Mouse (Mus musculus) CH12.LX (cell line): ENCODE data around the gene Wdr59. TPM values are rescaled to one million over a fixed set of nuclear protein-coding genes. Genes with fewer than 3 reads are reported as not detected.

Experiments
- DNase-seq: peaks from one replicate; pipeline ENCODE4 v3.0.0-alpha.2; 2013; ENCODE audit errors: extremely low read depth
- H3K27ac ChIP-seq: 2 replicates; pipeline ENCODE4 v1.5.1; 2012; ENCODE audit warnings: low read depth, mild to moderate bottlenecking, control low read depth, moderate library complexity; ENCODE audit not compliant: insufficient read depth
- H3K27me3 ChIP-seq: replicated peaks from 2 replicates; pipeline ENCODE3; 2012; ENCODE audit warnings: inconsistent platforms
- H3K36me3 ChIP-seq, 2 experiments: replicated peaks in 1 of 2; 2 replicates each; pipeline versions ENCODE3 to v1.6.1; 2012; ENCODE audit warnings: inconsistent platforms in 1 of 2, low read length in 1 of 2, mild to moderate bottlenecking in 1 of 2, mixed read lengths in 1 of 2, moderate library complexity in 1 of 2; ENCODE audit not compliant: control insufficient read depth in 1 of 2, insufficient read depth in 1 of 2
- H3K4me1 ChIP-seq, 2 experiments: 2 replicates each; pipeline ENCODE4 v1.6.1; 2012; ENCODE audit warnings: inconsistent platforms in 1 of 2, moderate library complexity in 1 of 2; ENCODE audit not compliant: insufficient read depth in 2 of 2, control insufficient read depth in 1 of 2
- H3K4me2 ChIP-seq: 2 replicates; pipeline ENCODE4 v1.6.1; 2012; ENCODE audit warnings: low read depth, mild to moderate bottlenecking, control low read depth; ENCODE audit not compliant: poor library complexity, insufficient read depth, severe bottlenecking
- H3K4me3 ChIP-seq, 3 experiments: fragments of 150-350 bp in 1 of 3; sonication (generic) in 1 of 3; replicated peaks in 1 of 3; 2 replicates each; pipeline versions ENCODE3 to v1.5.1; 2011 to 2012; ENCODE audit warnings: low read depth in 2 of 3, low read length in 2 of 3, mild to moderate bottlenecking in 2 of 3, moderate library complexity in 2 of 3, control low read depth in 1 of 3, improper control_type of control experiment in 1 of 3, inconsistent platforms in 1 of 3, mixed read lengths in 1 of 3; ENCODE audit not compliant: poor library complexity in 1 of 3
- H3K79me2 ChIP-seq: replicated peaks from 2 replicates; pipeline ENCODE4 v1.6.1; 2012; ENCODE audit warnings: mild to moderate bottlenecking, moderate library complexity; ENCODE audit not compliant: control insufficient read depth, poor library complexity, insufficient read depth, severe bottlenecking; ENCODE audit errors: extremely low read depth
- H3K9ac ChIP-seq: 2 replicates; pipeline ENCODE4 v1.6.1; 2012; ENCODE audit warnings: low read depth, mild to moderate bottlenecking, control low read depth, moderate library complexity; ENCODE audit not compliant: insufficient read depth
- H3K9me3 ChIP-seq: replicated peaks from 2 replicates; pipeline ENCODE3; 2012; ENCODE audit warnings: low read length, inconsistent platforms, mixed read lengths
- BHLHE40 ChIP-seq: IDR thresholded peaks from 2 replicates; pipeline ENCODE4 v1.6.1; 2011; ENCODE audit warnings: mild to moderate bottlenecking, low read depth, low read length, improper control_type of control experiment
- CHD1 ChIP-seq: IDR thresholded peaks from 2 replicates; pipeline ENCODE4 v1.6.1; 2012; ENCODE audit warnings: low read depth, low read length, improper control_type of control experiment, inconsistent platforms
- CTCF ChIP-seq, 2 experiments: IDR thresholded peaks in 1 of 2; conservative IDR thresholded peaks in 1 of 2; 2 replicates each; pipeline ENCODE4 v1.5.1; 2011 to 2012; ENCODE audit warnings: low read depth in 2 of 2, low read length in 2 of 2, improper control_type of control experiment in 1 of 2, inconsistent platforms in 1 of 2, mild to moderate bottlenecking in 1 of 2, moderate library complexity in 1 of 2
- E2F4 ChIP-seq: IDR thresholded peaks from 2 replicates; pipeline ENCODE4 v1.6.1; 2011; ENCODE audit warnings: low read depth, low read length, improper control_type of control experiment; ENCODE audit not compliant: insufficient replicate concordance
- ELF1 ChIP-seq: IDR thresholded peaks from 2 replicates; pipeline ENCODE4 v1.6.1; 2014; ENCODE audit warnings: low read depth, mild to moderate bottlenecking, inconsistent platforms, low read length, improper control_type of control experiment
- EP300 ChIP-seq: IDR thresholded peaks from 2 replicates; pipeline ENCODE4 v1.6.1; 2011; ENCODE audit warnings: low read length, improper control_type of control experiment
- ETS1 ChIP-seq: conservative IDR thresholded peaks from 2 replicates; pipeline ENCODE4 v1.6.1; 2012; ENCODE audit warnings: low read depth, mild to moderate bottlenecking, inconsistent platforms, low read length, improper control_type of control experiment, moderate library complexity
- GABPA ChIP-seq: IDR thresholded peaks from 2 replicates; pipeline ENCODE4 v1.6.1; 2012; ENCODE audit warnings: low read depth, low read length, improper control_type of control experiment, inconsistent platforms; ENCODE audit not compliant: insufficient replicate concordance
- HCFC1 ChIP-seq: IDR thresholded peaks from 2 replicates; pipeline ENCODE4 v1.6.1; 2012; ENCODE audit warnings: low read depth, mild to moderate bottlenecking, inconsistent platforms, low read length, improper control_type of control experiment
- JUN ChIP-seq: IDR thresholded peaks from 2 replicates; pipeline ENCODE4 v1.6.1; 2011; ENCODE audit warnings: low read depth, mild to moderate bottlenecking, low read length, improper control_type of control experiment, moderate library complexity; ENCODE audit not compliant: insufficient read depth
- JUND ChIP-seq: conservative IDR thresholded peaks from 2 replicates; pipeline ENCODE4 v1.6.1; 2011; ENCODE audit warnings: low read depth, low read length, improper control_type of control experiment
- KAT2A ChIP-seq: IDR thresholded peaks from 2 replicates; pipeline ENCODE4 v1.6.1; 2012; ENCODE audit warnings: low read length, improper control_type of control experiment, inconsistent platforms; ENCODE audit not compliant: insufficient replicate concordance
- MAFK ChIP-seq: IDR thresholded peaks from 2 replicates; pipeline ENCODE4 v1.6.1; 2011; ENCODE audit warnings: low read length, improper control_type of control experiment; ENCODE audit not compliant: insufficient replicate concordance
- MAX ChIP-seq: IDR thresholded peaks from 2 replicates; pipeline ENCODE4 v1.6.1; 2011; ENCODE audit warnings: low read length, improper control_type of control experiment
- MEF2A ChIP-seq: IDR thresholded peaks from 2 replicates; pipeline ENCODE4 v1.6.1; 2014; ENCODE audit warnings: low read depth, mild to moderate bottlenecking, inconsistent platforms, low read length, improper control_type of control experiment, borderline replicate concordance
- MXI1 ChIP-seq: IDR thresholded peaks from 2 replicates; pipeline ENCODE4 v1.6.1; 2011; ENCODE audit warnings: mild to moderate bottlenecking, low read depth, low read length, improper control_type of control experiment
- MYC ChIP-seq: IDR thresholded peaks from 2 replicates; pipeline ENCODE4 v1.6.1; 2011; ENCODE audit warnings: low read depth, mild to moderate bottlenecking, improper control_type of control experiment, low read length
- NELFE ChIP-seq: IDR thresholded peaks from 2 replicates; pipeline ENCODE4 v1.6.1; 2011; ENCODE audit warnings: low read depth, low read length, improper control_type of control experiment
- PAX5 ChIP-seq: IDR thresholded peaks from 2 replicates; pipeline ENCODE4 v1.6.1; 2012; ENCODE audit warnings: low read length, inconsistent platforms, mixed read lengths
- POLR2A ChIP-seq: IDR thresholded peaks from 2 replicates; pipeline ENCODE4 v1.6.1; 2011; ENCODE audit warnings: low read depth, mild to moderate bottlenecking, improper control_type of control experiment, low read length
- RAD21 ChIP-seq: IDR thresholded peaks from 2 replicates; pipeline ENCODE4 v1.6.1; 2011; ENCODE audit warnings: low read depth, mild to moderate bottlenecking, low read length, improper control_type of control experiment, moderate library complexity
- RCOR1 ChIP-seq: conservative IDR thresholded peaks from 2 replicates; pipeline ENCODE4 v1.6.1; 2012; ENCODE audit warnings: low read depth, mild to moderate bottlenecking, inconsistent platforms, low read length, improper control_type of control experiment
- SMC3 ChIP-seq: IDR thresholded peaks from 2 replicates; pipeline ENCODE4 v1.6.1; 2011; ENCODE audit warnings: low read depth, low read length, improper control_type of control experiment
- TCF12 ChIP-seq: IDR thresholded peaks from 2 replicates; pipeline ENCODE4 v1.6.1; 2014; ENCODE audit warnings: low read depth, mild to moderate bottlenecking, inconsistent platforms, low read length, improper control_type of control experiment
- UBTF ChIP-seq: IDR thresholded peaks from 2 replicates; pipeline ENCODE4 v1.6.1; 2012; ENCODE audit warnings: low read depth, mild to moderate bottlenecking, inconsistent platforms, low read length, improper control_type of control experiment, moderate library complexity
- ZC3H11A ChIP-seq: IDR thresholded peaks from 2 replicates; pipeline ENCODE4 v1.6.1; 2012; ENCODE audit warnings: low read depth, mild to moderate bottlenecking, inconsistent platforms, low read length, improper control_type of control experiment
- ZKSCAN1 ChIP-seq: IDR thresholded peaks from 2 replicates; pipeline ENCODE4 v1.6.1; 2012; ENCODE audit warnings: low read depth, inconsistent platforms, low read length, improper control_type of control experiment, borderline replicate concordance
- ZMIZ1 ChIP-seq: IDR thresholded peaks from 2 replicates; pipeline ENCODE4 v1.6.1; 2012; ENCODE audit warnings: low read depth, mild to moderate bottlenecking, inconsistent platforms, low read length, improper control_type of control experiment
- ZNF384 ChIP-seq: IDR thresholded peaks from 2 replicates; pipeline ENCODE4 v1.6.1; 2012; ENCODE audit warnings: low read depth, low read length, improper control_type of control experiment, inconsistent platforms
- dilution Hi-C: fragments of 300-500 bp; cut with MboI; formaldehyde crosslinking; loops from 2 replicates; pipeline ENCODE4 v1.14.3; 2020; ENCODE audit warnings: low sequenced_read_pairs; ENCODE audit not compliant: extremely low pct_unique_long_range_greater_than_20kb, extremely low pct_ligation_motif_present
- in situ Hi-C: fragments of 300-500 bp; cut with MboI; formaldehyde crosslinking; loops from 3 replicates; pipeline ENCODE4 v1.14.3; 2019; ENCODE audit warnings: low sequenced_read_pairs, low pct_ligation_motif_present, low pct_unique_long_range_greater_than_20kb, mixed read lengths
- polyA plus RNA-seq: library from polyadenylated mRNA; unstranded; fragments of >175 nt; gene quantifications from 2 replicates; pipeline ENCODE4 v1.2.1, GENCODE M21; 2012; ENCODE audit warnings: low read depth; ENCODE audit not compliant: insufficient read length
- total RNA-seq, 2 experiments: library from RNA; depleted of rRNA; stranded (reverse); fragments of 300-350 nt in 1 of 2; fragments of >200 nt in 1 of 2; gene quantifications; 2 replicates each; pipeline ENCODE4 v1.2.3; 2012 to 2014

Gene Wdr59
- total and polyA plus RNA-seq, 3 experiments = 6.2 to 15.6 (median 8.1) TPM

DNA sequence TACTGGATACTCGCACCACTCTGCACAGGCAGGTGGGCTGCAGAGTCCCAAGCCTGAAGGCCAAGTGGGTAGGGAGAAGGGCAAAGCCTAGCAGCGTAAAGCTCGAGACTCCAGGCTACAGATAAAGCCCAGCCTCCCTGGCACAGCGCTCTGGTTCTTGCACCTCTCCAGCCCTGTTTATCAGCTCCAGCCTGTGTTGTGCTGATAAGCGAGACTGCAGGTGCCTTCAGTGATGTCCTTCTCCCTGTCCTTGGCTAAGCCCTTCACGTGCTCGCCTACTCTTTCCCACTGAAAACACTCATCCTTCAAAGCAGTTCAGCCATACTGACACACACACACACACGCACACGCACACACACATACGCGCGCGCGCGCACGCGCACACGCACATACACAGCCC, 76.3 kb downstream of the Wdr59 start:
- no peaks in the 10 kb centered on the region for H3K9me3 ChIP-seq
- in situ Hi-C loops = no loop called here
- peaks cover 4 to 24% of the 10 kb centered on the region in 2 experiments for H3K36me3 ChIP-seq
- no peak for DNase-seq
- no peak overlapping the region for H3K27ac ChIP-seq
- no peak overlapping the region for H3K4me2 ChIP-seq
- no peak overlapping the region for H3K9ac ChIP-seq
- no peaks in the 10 kb centered on the region for H3K79me2 ChIP-seq
- no peak for TF ChIP-seq ZC3H11A
- TF ChIP-seq MXI1 = no peak
- no peak for TF ChIP-seq KAT2A
- no peak for TF ChIP-seq EP300
- TF ChIP-seq RAD21 = no peak
- no peak for TF ChIP-seq BHLHE40
- no peak for TF ChIP-seq MAFK
- no peak for TF ChIP-seq UBTF
- no peak for TF ChIP-seq JUN
- TF ChIP-seq ELF1 = no peak
- no peak for TF ChIP-seq ZMIZ1
- no peak for TF ChIP-seq SMC3
- no peak for TF ChIP-seq ZNF384
- TF ChIP-seq PAX5 = no peak
- no peak for TF ChIP-seq MEF2A
- no peak for TF ChIP-seq CHD1
- TF ChIP-seq ZKSCAN1 = no peak
- no peak for TF ChIP-seq TCF12
- H3K4me1 ChIP-seq = no peaks in the 10 kb centered on the region
- dilution Hi-C loops = no loop called here
- H3K4me3 ChIP-seq = no peak overlapping the region
- peaks cover 4% of the 10 kb centered on the region for H3K27me3 ChIP-seq

DNA sequence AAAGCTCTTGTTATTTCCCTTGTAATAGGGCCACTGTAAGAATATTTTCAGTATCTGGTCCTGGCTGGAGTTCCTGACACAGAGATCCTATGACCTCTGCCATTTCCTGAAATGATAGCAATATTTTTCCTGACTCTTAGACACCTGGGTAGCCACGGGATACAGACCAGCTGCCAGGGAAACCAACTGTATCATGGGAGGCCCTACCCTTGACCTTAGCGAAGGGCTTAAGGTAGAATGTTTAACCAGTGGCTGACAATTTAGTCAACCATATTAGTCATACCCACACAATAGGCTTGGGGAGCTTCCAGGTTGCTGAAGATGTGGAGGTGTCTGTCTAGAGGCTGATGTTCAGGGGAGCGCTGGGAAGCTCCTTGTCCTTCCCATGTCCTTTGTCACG, 77.6 kb downstream of the Wdr59 start:
- no peak for DNase-seq
- Histone ChIP-seq H3K4me1 (no peaks in the 10 kb centered on the region), H3K4me2 (no peak overlapping the region), H3K27ac (no peak overlapping the region), H3K9ac (no peak overlapping the region), H3K4me3 (no peak overlapping the region), H3K79me2 (no peaks in the 10 kb centered on the region)
- in situ Hi-C loops = no loop called here
- TF ChIP-seq TCF12 = no peak
- no peak for TF ChIP-seq HCFC1
- TF ChIP-seq ZKSCAN1 = no peak
- TF ChIP-seq POLR2A = no peak
- TF ChIP-seq ETS1 = no peak
- TF ChIP-seq MAX = no peak
- no peak for TF ChIP-seq RCOR1
- no peak for TF ChIP-seq JUND
- no peak for TF ChIP-seq PAX5
- no peak for TF ChIP-seq MYC
- no peak for TF ChIP-seq ZNF384
- no peak for TF ChIP-seq ELF1
- TF ChIP-seq CTCF (conservative IDR thresholded peaks at IDR 0.05 in 1 of 2, IDR thresholded peaks at IDR 0.05 in 1 of 2; ENCODE audit: low read depth in 2 of 2, low read length in 2 of 2) = no peak
- TF ChIP-seq SMC3 = no peak
- TF ChIP-seq KAT2A = no peak
- TF ChIP-seq ZC3H11A = no peak
- TF ChIP-seq EP300 = no peak
- TF ChIP-seq GABPA = no peak
- TF ChIP-seq E2F4 = no peak
- no peak for TF ChIP-seq NELFE
- TF ChIP-seq, all 38 proteins: peak for 0
- H3K36me3 ChIP-seq = peaks cover 0 to 11% of the 10 kb centered on the region in 2 experiments
- dilution Hi-C loops = no loop called here
- H3K9me3 ChIP-seq = no peaks in the 10 kb centered on the region
- H3K27me3 ChIP-seq = peaks cover 7% of the 10 kb centered on the region
